Mouse (Mus musculus) forelimb bud, embryonic 11.5 days (tissue): ENCODE data around the gene Gm17387.

Experiments used
- DNase-seq: peaks from one replicate; pipeline ENCODE4 v3.0.0-alpha.2; 2012; ENCODE audit warnings: low read depth, low spot score

Gene Gm17387

GRCm38 (mm10) chr7:141072017-141072745 is 43.2 kb downstream of the Gm17387 start:
- DNase-seq = no peak

GRCm38 (mm10) chr7:141073782-141074181 is 44.9 kb downstream of the Gm17387 start:
- DNase-seq = no peak

- DNase-seq = no peak
These were observed 48.9 kb downstream of the Gm17387 start, which contains the start of gene Pkp3 for GRCm38 (mm10) chr7:141077841-141078240. Gene Pkp3, plus strand, starts transcription at chr7:141078218.

- no peak for DNase-seq
These were observed 49.9 kb downstream of the Gm17387 start for GRCm38 (mm10) chr7:141078876-141079275.
